Mouse (Mus musculus) E14TG2a.4 (cell line): ENCODE results near the gene Fryl.

Source experiments
- CTCF ChIP-seq: conservative IDR thresholded peaks from 2 replicates; pipeline ENCODE4 v1.5.1; 2014; ENCODE audit warnings: low read length
- POU5F1 ChIP-seq: IDR thresholded peaks from 2 replicates; pipeline ENCODE4 v1.6.1; 2014; ENCODE audit warnings: low read length, borderline replicate concordance

GRCm38 (mm10) chr5:73235201-73235600 lies 21.2 kb downstream of the Fryl start:
- TF ChIP-seq CTCF (no peak), POU5F1 (no peak)
